Mouse (Mus musculus): Measurements from ENCODE around the gene Slco2a1. TPM values are rescaled to one million over a fixed set of nuclear protein-coding genes. Genes with fewer than 3 reads are reported as not detected.

Slco2a1 gene
- polyA plus RNA-seq, 1 experiment, result 3.6 TPM

DNA sequence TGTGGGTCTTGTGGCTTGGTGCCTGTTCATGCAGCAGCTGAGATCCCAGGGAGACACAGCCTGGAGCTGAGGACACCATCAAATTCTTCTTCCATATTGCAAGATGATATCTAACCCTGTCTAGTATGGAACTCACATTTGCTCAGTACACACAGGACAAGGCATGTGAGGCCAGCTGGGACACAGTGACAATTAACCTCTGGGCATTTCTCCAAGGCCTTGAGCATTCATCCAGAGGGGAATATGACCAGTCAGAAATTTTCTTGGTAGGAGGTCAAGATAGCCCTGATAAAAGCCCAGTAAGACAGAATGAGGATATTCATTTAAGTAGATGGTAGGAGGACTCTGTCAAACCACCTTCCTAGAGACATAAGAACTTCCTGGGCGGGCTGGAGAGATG lies 56.9 kb downstream of the Slco2a1 start:
- TF ChIP-seq POLR2A (IDR thresholded peaks at IDR 0.05; ENCODE audit: borderline replicate concordance, insufficient read depth, low read length) (no peak), CTCF (IDR thresholded peaks at IDR 0.05; ENCODE audit: borderline replicate concordance, insufficient read depth, low read depth, low read length) (no peak)
- DNase-seq, result no peak
- H3K4me3 ChIP-seq (replicated peaks; ENCODE audit: insufficient read depth, low read depth, low read length), result no peak overlapping the region
- H3K27ac ChIP-seq (ENCODE audit: insufficient read depth, low read length), result no peak overlapping the region
- no peaks in the 10 kb centered on the region for H3K4me1 ChIP-seq (ENCODE audit: control insufficient read depth, insufficient read depth, low read length)
- no peaks in the 10 kb centered on the region for H3K27me3 ChIP-seq (ENCODE audit: control insufficient read depth, insufficient read depth, low read length)
- WGBS, result 63% methylated on average over 1 of the region's 1 CpGs

DNA sequence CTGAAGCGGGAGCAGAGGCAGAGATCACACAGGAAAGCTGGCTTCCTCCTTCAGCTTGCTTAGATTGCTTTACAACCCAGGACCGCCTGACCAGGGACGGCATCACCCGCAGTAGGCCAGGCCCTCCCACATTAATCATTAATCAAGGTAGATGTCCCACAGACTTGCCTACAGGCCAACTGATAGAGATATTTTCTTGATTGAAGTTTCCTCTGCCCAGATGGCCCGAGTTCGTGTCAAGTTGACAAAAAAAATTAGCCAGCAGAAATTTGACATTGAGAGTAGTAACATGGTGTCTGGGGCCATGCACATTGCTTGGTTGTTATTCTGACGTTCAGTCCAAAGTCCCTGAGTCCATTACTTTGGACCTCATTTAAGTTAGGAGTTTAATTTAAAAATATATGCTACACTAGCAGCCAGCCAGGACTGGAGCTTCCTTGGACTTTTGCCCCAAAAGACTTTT lies 60.6 kb downstream of the Slco2a1 start:
- Histone ChIP-seq H3K27ac (ENCODE audit: insufficient read depth, low read length) (no peak overlapping the region), H3K27me3 (ENCODE audit: control insufficient read depth, insufficient read depth, low read length) (no peaks in the 10 kb centered on the region), H3K4me3 (replicated peaks; ENCODE audit: insufficient read depth, low read depth, low read length) (no peak overlapping the region), H3K4me1 (ENCODE audit: control insufficient read depth, insufficient read depth, low read length) (no peaks in the 10 kb centered on the region)
- no peak for DNase-seq
- 88% methylated on average over 7 of the region's 7 CpGs for WGBS
- TF ChIP-seq CTCF (IDR thresholded peaks at IDR 0.05; ENCODE audit: borderline replicate concordance, insufficient read depth, low read depth, low read length) (no peak), POLR2A (IDR thresholded peaks at IDR 0.05; ENCODE audit: borderline replicate concordance, insufficient read depth, low read length) (no peak)

GRCm38 (mm10) chr9:103053829-103054228 lies 65.3 kb downstream of the Slco2a1 start:
- Histone ChIP-seq H3K4me3 (replicated peaks; ENCODE audit: insufficient read depth, low read depth, low read length) (no peak overlapping the region), H3K27ac (ENCODE audit: insufficient read depth, low read length) (no peak overlapping the region), H3K27me3 (ENCODE audit: control insufficient read depth, insufficient read depth, low read length) (no peaks in the 10 kb centered on the region), H3K4me1 (ENCODE audit: control insufficient read depth, insufficient read depth, low read length) (peaks cover 6% of the 10 kb centered on the region; the same call in 1 of the 2 replicates)
- no peak for DNase-seq
- WGBS, result 87% methylated on average over 7 of the region's 7 CpGs
- TF ChIP-seq CTCF (IDR thresholded peaks at IDR 0.05; ENCODE audit: borderline replicate concordance, insufficient read depth, low read depth, low read length) (no peak), POLR2A (IDR thresholded peaks at IDR 0.05; ENCODE audit: borderline replicate concordance, insufficient read depth, low read length) (no peak)

GRCm38 (mm10) chr9:103055061-103055460 lies 66.5 kb downstream of the Slco2a1 start:
- H3K4me1 ChIP-seq (ENCODE audit: control insufficient read depth, insufficient read depth, low read length), result peaks cover 6% of the 10 kb centered on the region; the same call in 1 of the 2 replicates
- DNase-seq, result no peak
- H3K27ac ChIP-seq (ENCODE audit: insufficient read depth, low read length), result no peak overlapping the region
- H3K27me3 ChIP-seq (ENCODE audit: control insufficient read depth, insufficient read depth, low read length), result no peaks in the 10 kb centered on the region
- no peak overlapping the region for H3K4me3 ChIP-seq (replicated peaks; ENCODE audit: insufficient read depth, low read depth, low read length)
- TF ChIP-seq CTCF (IDR thresholded peaks at IDR 0.05; ENCODE audit: borderline replicate concordance, insufficient read depth, low read depth, low read length) (no peak), POLR2A (IDR thresholded peaks at IDR 0.05; ENCODE audit: borderline replicate concordance, insufficient read depth, low read length) (no peak)
- WGBS, result 42% methylated on average over 11 of the region's 11 CpGs

GRCm38 (mm10) chr9:103056164-103056563 lies 67.7 kb downstream of the Slco2a1 start:
- Histone ChIP-seq H3K27ac (ENCODE audit: insufficient read depth, low read length) (no peak overlapping the region), H3K4me1 (ENCODE audit: control insufficient read depth, insufficient read depth, low read length) (peaks cover 6% of the 10 kb centered on the region; the same call in 1 of the 2 replicates), H3K4me3 (replicated peaks; ENCODE audit: insufficient read depth, low read depth, low read length) (no peak overlapping the region), H3K27me3 (ENCODE audit: control insufficient read depth, insufficient read depth, low read length) (no peaks in the 10 kb centered on the region)
- WGBS, result 91% methylated on average over 5 of the region's 5 CpGs
- TF ChIP-seq CTCF (IDR thresholded peaks at IDR 0.05; ENCODE audit: borderline replicate concordance, insufficient read depth, low read depth, low read length), result no peak
- no peak for DNase-seq

DNA sequence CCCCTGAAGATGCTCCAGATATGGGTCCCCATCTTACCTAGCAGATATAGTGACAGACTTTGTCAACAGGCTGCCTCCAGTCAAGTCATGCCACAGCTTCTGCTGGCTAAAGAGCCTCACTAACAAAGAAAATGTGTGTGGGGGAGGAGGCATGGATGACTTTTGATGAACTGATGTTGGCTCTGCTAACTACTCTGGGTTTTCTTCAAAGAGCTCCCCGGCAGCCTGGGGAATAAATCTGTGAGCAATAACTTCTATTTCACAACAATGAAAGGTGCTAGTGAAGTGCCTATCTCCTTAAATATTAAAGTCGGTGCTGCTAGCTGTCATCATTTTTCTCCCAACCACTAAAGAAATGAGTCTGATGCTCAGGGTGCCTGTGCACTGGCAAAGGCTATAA lies 72.0 kb downstream of the Slco2a1 start:
- TF ChIP-seq POLR2A (IDR thresholded peaks at IDR 0.05; ENCODE audit: borderline replicate concordance, insufficient read depth, low read length), result no peak
- TF ChIP-seq CTCF (IDR thresholded peaks at IDR 0.05; ENCODE audit: borderline replicate concordance, insufficient read depth, low read depth, low read length), result no peak
- Histone ChIP-seq H3K27ac (ENCODE audit: insufficient read depth, low read length) (no peak overlapping the region), H3K27me3 (ENCODE audit: control insufficient read depth, insufficient read depth, low read length) (no peaks in the 10 kb centered on the region), H3K4me3 (replicated peaks; ENCODE audit: insufficient read depth, low read depth, low read length) (no peak overlapping the region), H3K4me1 (ENCODE audit: control insufficient read depth, insufficient read depth, low read length) (no peaks in the 10 kb centered on the region)
- no peak for DNase-seq
- WGBS, result 87% methylated on average over 2 of the region's 2 CpGs

DNA sequence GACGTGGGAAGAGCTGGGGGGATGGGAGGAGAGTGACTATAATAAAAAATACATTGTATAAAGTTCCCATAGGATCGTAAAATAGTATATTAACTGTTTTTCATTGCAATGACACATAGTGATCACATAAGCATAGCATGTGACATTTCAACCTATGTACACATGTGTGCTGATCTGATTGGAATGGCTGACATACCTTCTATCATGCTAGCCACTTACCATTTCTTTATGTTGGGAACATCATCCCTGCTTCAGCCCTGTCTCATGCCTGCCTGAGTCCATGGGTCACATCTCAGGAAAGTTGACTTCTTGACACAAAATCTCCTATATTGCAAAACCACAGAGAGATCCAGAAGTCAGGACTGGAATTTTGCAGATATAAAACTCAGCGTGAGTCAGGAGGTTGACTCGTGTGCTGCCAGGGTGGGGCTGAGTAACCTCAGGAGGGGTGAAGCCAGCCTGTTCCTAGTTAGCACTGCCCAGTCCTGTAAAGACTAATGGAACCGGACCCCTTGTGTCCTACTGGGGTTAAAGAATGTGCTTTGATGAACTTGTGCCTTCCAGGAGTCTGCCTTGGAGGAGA lies 73.0 kb downstream of the Slco2a1 start:
- WGBS, result 82% methylated on average over 5 of the region's 5 CpGs
- no peak overlapping the region for H3K4me3 ChIP-seq (replicated peaks; ENCODE audit: insufficient read depth, low read depth, low read length)

GRCm38 (mm10) chr9:103063591-103063990 lies 75.1 kb downstream of the Slco2a1 start:
- 66% methylated on average over 6 of the region's 6 CpGs for WGBS
- Histone ChIP-seq H3K27ac (ENCODE audit: insufficient read depth, low read length) (no peak overlapping the region), H3K27me3 (ENCODE audit: control insufficient read depth, insufficient read depth, low read length) (no peaks in the 10 kb centered on the region), H3K4me1 (ENCODE audit: control insufficient read depth, insufficient read depth, low read length) (peaks cover 15% of the 10 kb centered on the region), H3K4me3 (replicated peaks; ENCODE audit: insufficient read depth, low read depth, low read length) (no peak overlapping the region)
- no peak for DNase-seq
- TF ChIP-seq POLR2A (IDR thresholded peaks at IDR 0.05; ENCODE audit: borderline replicate concordance, insufficient read depth, low read length), result no peak
- no peak for TF ChIP-seq CTCF (IDR thresholded peaks at IDR 0.05; ENCODE audit: borderline replicate concordance, insufficient read depth, low read depth, low read length)

More for the DNA sequence above, 73.0 kb downstream of the Slco2a1 start:
- Histone ChIP-seq H3K4me1 (ENCODE audit: control insufficient read depth, insufficient read depth, low read length) (no peaks in the 10 kb centered on the region), H3K27me3 (ENCODE audit: control insufficient read depth, insufficient read depth, low read length) (no peaks in the 10 kb centered on the region), H3K27ac (ENCODE audit: insufficient read depth, low read length) (no peak overlapping the region)
- DNase-seq, result no peak
- TF ChIP-seq POLR2A (IDR thresholded peaks at IDR 0.05; ENCODE audit: borderline replicate concordance, insufficient read depth, low read length), result no peak
- TF ChIP-seq CTCF (IDR thresholded peaks at IDR 0.05; ENCODE audit: borderline replicate concordance, insufficient read depth, low read depth, low read length), result no peak

Measured in cerebellum, adult 2 months (tissue).